Mouse (Mus musculus) thymus, adult 2 months (tissue): ENCODE results near the gene Blnk. TPM values are rescaled to one million over a fixed set of nuclear protein-coding genes. Genes with fewer than 3 reads are reported as not detected.

ENCODE experiments used
- DNase-seq: peaks from one replicate; pipeline ENCODE4 v3.0.0; 2021
- H3K27ac ChIP-seq: fragments of 200-500 bp; 2 replicates; pipeline ENCODE4 v1.5.1; 2012; ENCODE audit warnings: low read length, control low read depth; ENCODE audit not compliant: control insufficient read depth, insufficient read depth
- H3K27me3 ChIP-seq: fragments of 200-500 bp; 2 replicates; pipeline ENCODE4 v1.6.1; 2012; ENCODE audit warnings: mild to moderate bottlenecking, low read length, moderate library complexity, mixed read lengths; ENCODE audit not compliant: control insufficient read depth, insufficient read depth
- H3K36me3 ChIP-seq: fragments of 200-500 bp; 2 replicates; pipeline ENCODE4 v1.6.1; 2012; ENCODE audit warnings: mild to moderate bottlenecking, low read length, moderate library complexity; ENCODE audit not compliant: control insufficient read depth, insufficient read depth
- H3K4me1 ChIP-seq: fragments of 200-500 bp; replicated peaks from 2 replicates; pipeline ENCODE4 v1.6.1; 2012; ENCODE audit warnings: low read length; ENCODE audit not compliant: control insufficient read depth, insufficient read depth
- H3K4me3 ChIP-seq: fragments of 200-500 bp; 2 replicates; pipeline ENCODE4 v1.5.1; 2012; ENCODE audit warnings: mild to moderate bottlenecking, low read length, control low read depth, moderate library complexity; ENCODE audit not compliant: control insufficient read depth, insufficient read depth
- CTCF ChIP-seq: fragments of 200-500 bp; IDR thresholded peaks from 2 replicates; pipeline ENCODE4 v1.5.1; 2012; ENCODE audit warnings: mild to moderate bottlenecking, control low read depth, low read length, moderate library complexity, borderline replicate concordance; ENCODE audit not compliant: control insufficient read depth, poor library complexity, insufficient read depth; ENCODE audit errors: extremely low read depth
- POLR2A ChIP-seq: fragments of 200-500 bp; IDR thresholded peaks from 2 replicates; pipeline ENCODE4 v1.6.1; 2012; ENCODE audit warnings: mild to moderate bottlenecking, low read length, control low read depth, moderate library complexity; ENCODE audit not compliant: control insufficient read depth, poor library complexity, insufficient read depth; ENCODE audit errors: extremely low read depth
- WGBS: fragments of 180-500 bp; shearing (Covaris S2); methylation state at CpG from one replicate; pipeline ENCODE4 v1.1.7; 2018; 5-methylcytosine and 5-hydroxymethylcytosine counted together
- polyA plus RNA-seq: library from polyadenylated mRNA; depleted of rRNA; stranded (reverse); fragments of >200 nt; gene quantifications from 2 replicates; pipeline ENCODE4 v1.2.3, GENCODE M21; 2012

Gene Blnk
- polyA plus RNA-seq, 1 experiment, result 8.5 TPM

DNA sequence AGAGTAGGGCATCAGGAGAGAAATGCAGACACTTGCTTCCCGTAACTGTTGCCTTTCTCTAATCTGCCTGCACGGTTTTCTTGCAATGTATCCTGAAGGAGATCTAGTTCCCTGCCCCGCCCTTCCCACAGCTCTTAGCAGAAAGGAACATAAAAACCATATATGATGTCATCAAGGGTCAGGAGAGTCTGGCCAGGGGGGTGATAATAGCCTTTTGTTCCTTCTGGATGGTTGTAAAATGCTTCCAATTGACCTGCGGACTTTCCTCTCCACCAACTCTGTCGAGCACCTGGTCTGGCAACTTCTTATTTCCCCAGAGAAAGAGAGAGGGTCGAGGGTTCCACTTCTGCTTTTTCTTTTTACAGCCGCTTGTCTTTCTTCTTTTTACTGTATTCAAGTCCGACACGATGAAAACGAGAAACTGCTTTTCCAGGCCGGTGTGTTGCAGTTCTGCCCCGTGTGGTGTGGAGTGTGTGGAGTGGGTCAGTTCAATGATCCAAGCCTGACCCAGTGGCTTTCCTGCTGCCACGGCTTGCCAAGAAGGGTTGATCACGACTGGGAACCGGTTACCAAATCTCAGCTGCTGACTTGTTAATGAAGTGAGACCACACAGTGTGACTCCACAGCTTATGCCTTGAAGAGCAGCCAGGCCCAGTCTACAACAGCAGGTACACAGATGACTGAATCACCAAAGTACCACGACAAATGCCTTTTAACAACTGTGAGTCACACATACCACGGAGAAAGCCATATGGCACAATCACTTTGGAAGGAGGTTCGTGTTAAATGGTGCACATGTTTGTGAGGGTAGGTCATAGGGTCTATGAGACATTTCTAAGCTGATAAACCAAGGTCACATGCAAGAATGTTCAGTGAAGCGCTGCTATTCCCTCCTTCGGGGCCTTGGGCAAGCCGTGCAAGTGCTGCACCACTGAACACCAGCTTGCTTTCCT lies 1.4 kb upstream of the Blnk start:
- Histone ChIP-seq H3K27me3 (no peaks in the 10 kb centered on the region), H3K27ac (no peak overlapping the region), H3K4me3 (no peak overlapping the region), H3K4me1 (peaks cover 4% of the 10 kb centered on the region), H3K36me3 (no peaks in the 10 kb centered on the region)
- TF ChIP-seq POLR2A (no peak), CTCF (no peak)
- DNase-seq, result no peak
- 43% methylated on average over 21 of the region's 21 CpGs for WGBS

- WGBS, result 66% methylated on average over 7 of the region's 7 CpGs
- no peak overlapping the region for H3K4me3 ChIP-seq
- DNase-seq, result no peak
These were observed 576 bp upstream of the Blnk start for GRCm38 (mm10) chr19:40994911-40995310.

GRCm38 (mm10) chr19:40993356-40993755 lies 979 bp downstream of the Blnk start:
- Histone ChIP-seq H3K4me1 (peaks cover 4% of the 10 kb centered on the region; the same call in 1 of the 2 replicates), H3K4me3 (no peak overlapping the region), H3K27me3 (no peaks in the 10 kb centered on the region), H3K36me3 (no peaks in the 10 kb centered on the region), H3K27ac (peak overlapping the region; percentile 66; the same call in 1 of the 2 replicates)
- no peak for DNase-seq
- 93% methylated on average over 5 of the region's 5 CpGs for WGBS
- TF ChIP-seq POLR2A (no peak), CTCF (no peak)

More at GRCm38 (mm10) chr19:40994911-40995310, 576 bp upstream of the Blnk start:
- TF ChIP-seq POLR2A, result no peak
- no peak for TF ChIP-seq CTCF
- peaks cover 4% of the 10 kb centered on the region for H3K4me1 ChIP-seq
- H3K36me3 ChIP-seq, result no peaks in the 10 kb centered on the region
- H3K27ac ChIP-seq, result no peak overlapping the region
- no peaks in the 10 kb centered on the region for H3K27me3 ChIP-seq

DNA sequence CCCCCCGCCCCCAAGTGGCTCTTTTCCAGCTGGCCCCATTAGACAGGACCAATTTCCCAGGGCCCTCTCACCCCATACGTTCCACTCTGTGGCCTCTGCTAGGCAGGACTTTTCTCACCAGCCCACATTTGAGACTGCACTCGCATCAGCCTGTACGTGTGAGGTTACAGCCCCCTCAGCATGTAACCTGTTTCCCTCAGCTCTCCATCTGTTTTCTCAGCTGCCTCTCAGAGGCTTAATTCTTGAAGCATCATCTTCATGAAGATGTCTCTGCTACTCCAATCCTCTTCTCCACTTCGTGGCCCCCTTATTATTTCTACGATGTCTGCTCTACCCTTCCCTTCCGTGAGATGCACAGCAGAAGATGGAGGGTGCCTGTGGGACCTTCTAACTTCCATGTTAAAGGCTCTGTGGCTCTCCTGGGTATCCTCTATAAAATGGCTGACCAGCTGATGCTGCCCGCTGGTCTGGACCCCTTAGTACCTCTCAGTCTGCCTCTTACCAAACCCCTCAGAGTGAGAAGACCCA lies 1.8 kb downstream of the Blnk start:
- Histone ChIP-seq H3K4me1 (peaks cover 4% of the 10 kb centered on the region; the same call in 1 of the 2 replicates), H3K27ac (no peak overlapping the region), H3K27me3 (no peaks in the 10 kb centered on the region), H3K36me3 (no peaks in the 10 kb centered on the region), H3K4me3 (no peak overlapping the region)
- TF ChIP-seq CTCF (no peak), POLR2A (no peak)
- no peak for DNase-seq
- WGBS, result 91% methylated on average over 8 of the region's 8 CpGs

DNA sequence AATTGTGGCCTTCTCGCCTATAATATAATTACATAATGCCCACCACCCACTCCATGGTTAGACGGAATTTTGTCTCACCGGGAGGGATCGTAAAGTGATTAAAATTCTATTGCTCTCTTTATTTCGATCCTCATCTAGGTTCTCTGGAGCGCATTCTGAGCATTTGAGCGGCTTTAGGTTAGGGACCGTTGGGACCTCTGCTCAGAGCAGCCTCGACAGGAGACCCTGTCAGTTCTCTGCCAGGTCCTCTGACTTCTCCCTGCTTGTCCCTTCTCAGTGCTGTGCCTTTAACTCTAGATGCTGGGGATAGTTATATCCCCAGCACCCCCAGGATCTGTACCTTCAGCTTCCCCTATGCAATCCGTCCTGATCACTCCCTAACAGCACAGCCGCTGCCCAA lies 2.2 kb downstream of the Blnk start:
- DNase-seq, result no peak
- TF ChIP-seq CTCF, result no peak
- no peak for TF ChIP-seq POLR2A
- no peaks in the 10 kb centered on the region for H3K27me3 ChIP-seq
- no peak overlapping the region for H3K27ac ChIP-seq
- peaks cover 4% of the 10 kb centered on the region; the same call in 1 of the 2 replicates for H3K4me1 ChIP-seq
- no peaks in the 10 kb centered on the region for H3K36me3 ChIP-seq
- 94% methylated on average over 11 of the region's 11 CpGs for WGBS
- no peak overlapping the region for H3K4me3 ChIP-seq

DNA sequence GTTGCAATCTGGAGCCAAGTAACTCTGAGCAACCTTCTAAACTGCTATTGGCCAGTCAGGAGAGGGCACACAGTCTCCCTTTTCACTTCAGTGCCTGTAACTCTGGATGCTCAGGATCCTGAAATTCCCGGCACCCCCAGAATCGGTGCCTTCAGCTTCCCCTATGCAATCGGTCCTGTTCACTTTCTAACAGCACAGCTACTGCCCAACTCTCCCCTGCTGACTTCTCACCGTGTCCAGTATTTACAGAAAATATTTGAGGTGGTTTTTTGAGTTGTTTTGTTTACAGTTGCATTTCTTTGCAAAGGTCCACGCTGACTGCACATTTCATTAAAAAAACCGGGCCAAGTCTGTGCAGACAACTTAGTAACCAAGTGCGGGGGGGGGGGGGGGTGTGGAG lies 2.7 kb downstream of the Blnk start:
- peaks cover 4% of the 10 kb centered on the region; the same call in 1 of the 2 replicates for H3K4me1 ChIP-seq
- H3K27ac ChIP-seq, result no peak overlapping the region
- H3K36me3 ChIP-seq, result no peaks in the 10 kb centered on the region
- TF ChIP-seq CTCF, result no peak
- no peak for TF ChIP-seq POLR2A
- DNase-seq, result no peak
- H3K27me3 ChIP-seq, result no peaks in the 10 kb centered on the region
- 91% methylated on average over 7 of the region's 7 CpGs for WGBS
- H3K4me3 ChIP-seq, result no peak overlapping the region
